ENCODE assay signal across 20 mouse cellular contexts in the genomic region with DNA sequence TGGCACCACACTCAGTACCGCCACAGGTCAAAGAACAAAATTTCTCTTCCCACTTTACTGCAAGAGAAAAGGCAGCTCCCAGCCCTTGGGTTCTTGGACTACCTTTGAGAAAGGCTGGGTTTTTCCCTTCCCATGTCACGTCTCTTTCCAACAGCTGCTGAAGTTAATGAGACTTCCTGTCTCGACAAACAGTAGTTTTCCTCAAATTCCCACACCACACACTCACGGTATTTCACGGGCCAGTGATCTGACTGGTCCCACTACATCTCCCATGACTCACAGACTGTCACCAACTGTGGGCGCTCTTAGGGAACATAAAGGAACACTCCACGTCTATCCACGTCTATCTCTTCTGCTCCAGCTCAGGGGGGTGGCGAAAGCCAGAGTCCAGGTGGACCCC. TPM values are rescaled to one million over a fixed set of nuclear protein-coding genes. Genes with fewer than 3 reads are reported as not detected.
"Had no signal": no experiment of that assay in that cellular context is flagged by ENCODE, and none has a peak within 500 bp of the region (broad histone marks: within the 10 kb centered on the region; RNA-seq: fewer than 3 reads in every experiment).

No protein-coding gene starts in this region.

- ATAC-seq: intestine, postnatal 0 days; liver, postnatal 0 days; lung, postnatal 0 days; midbrain, embryonic 15.5 days had no signal

- H3K27ac ChIP-seq: layer of hippocampus, adult 2 months; liver, embryonic 14.5 days; macrophage; midbrain, embryonic 12.5 days; midbrain, embryonic 15.5 days had no signal

- H3K36me3 ChIP-seq: midbrain, embryonic 12.5 days; midbrain, embryonic 15.5 days had no signal

- H3K9ac ChIP-seq: limb, embryonic 15.5 days; liver, embryonic 14.5 days; liver, postnatal 0 days; lung, embryonic 14.5 days; midbrain, embryonic 12.5 days; midbrain, embryonic 15.5 days; neural tube, embryonic 13.5 days had no signal

- H3K4me3 ChIP-seq: layer of hippocampus, adult 2 months; limb, embryonic 15.5 days; midbrain, embryonic 12.5 days; midbrain, embryonic 15.5 days had no signal

- H3K9me3 ChIP-seq: limb, embryonic 15.5 days; midbrain, embryonic 12.5 days; midbrain, embryonic 15.5 days; neural tube, embryonic 13.5 days had no signal

- H3K27me3 ChIP-seq: limb, embryonic 15.5 days; midbrain, embryonic 12.5 days; midbrain, embryonic 15.5 days; neural tube, embryonic 13.5 days had no signal

- DNase-seq: kidney, adult 2 months; kidney, postnatal 25 days; layer of hippocampus, adult 9-11 months; left cerebral cortex, postnatal 4 days; liver, postnatal 0 days; lung, embryonic 14.5 days; retina, postnatal 1 day; thymus, adult 18-20 months; thymus, postnatal 14 days; thymus, postnatal 4 days had no signal

- H3K4me2 ChIP-seq: limb, embryonic 15.5 days; liver, embryonic 11.5 days; lung, embryonic 14.5 days; midbrain, embryonic 12.5 days; midbrain, embryonic 15.5 days had no signal

RNA-seq across cellular contexts. Expression of gene Gper1, which starts 2.2 kb away (rescaled TPM):
- polyA plus RNA-seq: macrophage had no signal

RNA-seq across cellular contexts. Expression of gene C130050O18Rik, which starts 20.1 kb away (rescaled TPM):
- total RNA-seq: left cerebral cortex, postnatal 4 days had no signal
